Mouse (Mus musculus): Measurements from ENCODE around the gene Myog.

- peak; percentile 85 for TF ChIP-seq CTCF (IDR thresholded peaks at IDR 0.05; ENCODE audit: borderline replicate concordance, control insufficient read depth, extremely low read depth, insufficient read depth, low read length, poor library complexity)
- no peak for TF ChIP-seq POLR2A (IDR thresholded peaks at IDR 0.05; ENCODE audit: control insufficient read depth, extremely low read depth, insufficient read depth, low read length, poor library complexity)
Measured at GRCm38 (mm10) chr1:134243948-134244914, 45.6 kb upstream of the Myog start.

Measured in thymus, adult 2 months (tissue).